Mouse (Mus musculus) lung, postnatal 0 days (tissue): ENCODE measurements around the gene Hist1h3d.

Experiments used
- CTCF ChIP-seq: IDR thresholded peaks from 2 replicates; pipeline ENCODE4 v1.5.1; 2016; ENCODE audit warnings: antibody characterized with exemption, mild to moderate bottlenecking
- EP300 ChIP-seq: IDR thresholded peaks from 2 replicates; pipeline ENCODE4 v1.6.1; 2016; ENCODE audit warnings: antibody characterized with exemption, mild to moderate bottlenecking, control low read depth

GRCm38 (mm10) chr13:23586099-23586939 is 10.8 kb downstream of the Hist1h3d start:
- TF ChIP-seq CTCF (no peak), EP300 (no peak)
